Mouse (Mus musculus) liver, embryonic 13.5 days (tissue): ENCODE measurements at regions not wholly inside any gene's neighbourhood (a gene's known extent, or its start where the extent isn't known, plus 50 kb on each side); places are given as distances from the start of the nearest gene placed in this dataset. TPM values are rescaled to one million over a fixed set of nuclear protein-coding genes. Genes with fewer than 3 reads are reported as not detected.

Experiments
- ATAC-seq: fragments of 200-750 bp; cut with Nextera tagmentation; 2 replicates; pipeline ENCODE4 v1.8.0; 2017; ENCODE audit warnings: low read depth, mild to moderate bottlenecking, moderate number of reproducible peaks, moderate library complexity
- DNase-seq: peaks from one replicate; pipeline ENCODE4 v3.0.0; 2022
- H3K27ac ChIP-seq: fragments of 300-500 bp; sonication (generic); 2 replicates; pipeline ENCODE4 v1.5.1; 2015; ENCODE audit warnings: moderate library complexity, mild to moderate bottlenecking, inconsistent platforms
- H3K27me3 ChIP-seq: fragments of 300-500 bp; sonication (generic); 2 replicates; pipeline ENCODE4 v1.6.1; 2015; ENCODE audit warnings: mild to moderate bottlenecking, inconsistent platforms
- H3K36me3 ChIP-seq: fragments of 300-500 bp; sonication (generic); 2 replicates; pipeline ENCODE4 v1.6.1; 2015; ENCODE audit warnings: mild to moderate bottlenecking, inconsistent platforms
- H3K4me1 ChIP-seq: fragments of 300-500 bp; sonication (generic); replicated peaks from 2 replicates; pipeline ENCODE4 v1.6.1; 2015; ENCODE audit warnings: inconsistent platforms
- H3K4me2 ChIP-seq: fragments of 300-500 bp; sonication (generic); 2 replicates; pipeline ENCODE4 v1.6.1; 2015; ENCODE audit warnings: inconsistent platforms, mild to moderate bottlenecking, moderate library complexity
- H3K4me3 ChIP-seq: fragments of 300-500 bp; sonication (generic); replicated peaks from 2 replicates; pipeline ENCODE4 v1.5.1; 2015; ENCODE audit warnings: mild to moderate bottlenecking, inconsistent platforms
- H3K9ac ChIP-seq: fragments of 300-500 bp; sonication (generic); 2 replicates; pipeline ENCODE4 v1.6.1; 2015; ENCODE audit warnings: mild to moderate bottlenecking, inconsistent platforms
- H3K9me3 ChIP-seq: fragments of 300-500 bp; sonication (generic); replicated peaks from 2 replicates; pipeline ENCODE4 v1.6.1; 2016; ENCODE audit warnings: inconsistent platforms
- WGBS: fragments of 180-500 bp; shearing (Covaris S2); methylation state at CpG from one replicate; pipeline ENCODE4 v1.1.7; 2015; ENCODE audit not compliant: insufficient replicate concordance; 5-methylcytosine and 5-hydroxymethylcytosine counted together
- microRNA-seq: library from miRNA; unstranded; fragments of <30 nt; microRNA quantifications from one replicate; pipeline ENCODE4, GENCODE M21; 2016

GRCm38 (mm10) chr4:87359004-87359403, 128.7 kb upstream of the Slc24a2 start:
- no peaks in the 10 kb centered on the region for H3K36me3 ChIP-seq
- whole genome bisulfite sequencing, result 70% methylated on average over 3 of the region's 3 CpGs
- ATAC-seq (no peak), DNase-seq (no peak)
- no peak overlapping the region for H3K4me3 ChIP-seq
- no peaks in the 10 kb centered on the region for H3K27me3 ChIP-seq
- H3K27ac ChIP-seq, result no peak overlapping the region
- H3K9me3 ChIP-seq, result no peaks in the 10 kb centered on the region
- no peak overlapping the region for H3K4me2 ChIP-seq
- H3K9ac ChIP-seq, result no peak overlapping the region
- no peaks in the 10 kb centered on the region for H3K4me1 ChIP-seq

DNA sequence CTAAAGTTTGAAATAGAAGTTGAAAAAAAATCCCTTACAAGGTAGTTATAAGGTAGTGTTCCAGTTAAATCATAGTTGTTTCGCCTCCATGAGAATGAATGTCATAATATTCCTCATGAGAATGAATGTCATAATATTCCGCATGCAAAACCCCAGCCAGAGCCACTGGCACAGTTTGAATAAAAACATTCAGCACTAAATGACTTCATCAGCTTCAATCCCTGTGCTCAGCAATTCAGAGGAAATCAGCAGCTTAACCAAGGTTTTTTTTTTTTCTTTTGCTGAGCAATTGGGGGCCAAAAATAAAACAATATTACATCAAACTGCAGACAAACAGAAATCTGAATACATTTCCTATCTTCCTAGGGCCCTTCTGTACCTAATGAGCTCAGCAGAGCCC, 102.7 kb upstream of the Slc24a2 start:
- 59% methylated on average over 2 of the region's 2 CpGs for WGBS
- H3K27ac ChIP-seq, result no peak overlapping the region
- ATAC-seq, result no peak

DNA sequence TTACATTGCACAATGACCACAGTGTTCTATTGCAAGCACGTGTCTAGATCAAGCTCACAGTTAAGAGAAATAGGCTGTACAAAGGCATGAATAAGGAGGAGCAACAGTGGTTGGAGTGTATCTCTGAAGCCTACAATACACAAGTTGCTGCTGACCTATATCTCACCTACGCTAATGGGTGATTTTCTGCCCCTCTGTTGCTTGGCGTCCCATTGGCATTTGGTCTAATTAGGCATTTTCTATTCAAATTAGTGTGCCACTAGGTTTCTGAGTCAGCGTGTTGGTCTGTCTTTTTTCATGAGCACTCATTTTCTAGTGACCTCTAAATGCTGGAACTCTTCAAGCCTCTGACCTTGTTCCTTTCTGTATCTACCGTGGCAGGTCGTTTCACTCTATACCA, 98.9 kb upstream of the Slc24a2 start:
- ATAC-seq (no peak), DNase-seq (no peak)
- H3K9ac ChIP-seq, result no peak overlapping the region
- H3K4me2 ChIP-seq, result no peak overlapping the region
- H3K4me3 ChIP-seq, result no peak overlapping the region
- no peaks in the 10 kb centered on the region for H3K36me3 ChIP-seq
- no peaks in the 10 kb centered on the region for H3K9me3 ChIP-seq
- H3K27ac ChIP-seq, result no peak overlapping the region
- 72% methylated on average over 6 of the region's 6 CpGs for WGBS
- H3K4me1 ChIP-seq, result no peaks in the 10 kb centered on the region
- no peaks in the 10 kb centered on the region for H3K27me3 ChIP-seq

More for the DNA sequence above, 102.7 kb upstream of the Slc24a2 start:
- Histone ChIP-seq H3K4me2 (no peak overlapping the region), H3K27me3 (no peaks in the 10 kb centered on the region), H3K9me3 (no peaks in the 10 kb centered on the region), H3K4me3 (no peak overlapping the region), H3K36me3 (no peaks in the 10 kb centered on the region), H3K9ac (no peak overlapping the region), H3K4me1 (no peaks in the 10 kb centered on the region)
- DNase-seq, result no peak

DNA sequence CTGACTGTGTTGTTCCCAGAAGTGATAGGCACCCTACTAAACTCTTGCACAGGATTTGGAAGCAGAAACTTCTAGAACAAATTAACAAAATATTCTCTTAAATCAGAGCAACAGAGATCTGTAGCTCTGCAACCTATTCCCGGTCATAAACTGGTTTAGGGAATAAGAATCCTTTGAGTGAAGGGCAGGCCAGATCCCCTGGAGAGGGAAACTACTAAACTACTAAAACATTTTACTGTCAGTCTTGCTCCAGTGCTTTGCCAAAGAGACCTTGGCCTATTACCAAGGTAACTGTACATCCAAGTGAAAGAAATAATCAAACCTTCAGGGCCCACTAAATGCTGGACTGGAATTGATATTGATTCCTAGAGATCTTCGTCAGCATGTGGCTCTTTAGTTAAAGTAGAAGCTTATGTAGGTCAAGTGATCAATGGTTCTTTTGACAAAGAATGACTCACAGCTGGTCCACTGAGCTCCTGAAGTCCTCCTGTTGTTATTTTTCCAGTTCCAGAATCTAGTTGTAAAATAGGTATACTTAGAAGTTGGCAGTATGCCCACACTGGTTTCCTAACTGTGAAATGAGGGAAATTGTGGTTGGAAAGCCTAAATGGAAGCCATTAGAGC, 91.6 kb upstream of the Slc24a2 start:
- DNase-seq (no peak), ATAC-seq (no peak)
- H3K4me3 ChIP-seq, result no peak overlapping the region
- WGBS, result 45% methylated on average over 2 of the region's 2 CpGs
- no peak overlapping the region for H3K27ac ChIP-seq
- H3K27me3 ChIP-seq, result no peaks in the 10 kb centered on the region
- no peaks in the 10 kb centered on the region for H3K4me1 ChIP-seq
- H3K4me2 ChIP-seq, result no peak overlapping the region
- no peak overlapping the region for H3K9ac ChIP-seq
- no peaks in the 10 kb centered on the region for H3K36me3 ChIP-seq
- H3K9me3 ChIP-seq, result no peaks in the 10 kb centered on the region

GRCm38 (mm10) chr4:87298129-87298528, 67.9 kb upstream of the Slc24a2 start:
- H3K4me1 ChIP-seq, result no peaks in the 10 kb centered on the region
- no peak for ATAC-seq
- WGBS, result 46% methylated on average over 5 of the region's 5 CpGs

GRCm38 (mm10) chr4:87294538-87294937, 64.3 kb upstream of the Slc24a2 start:
- Histone ChIP-seq H3K27me3 (no peaks in the 10 kb centered on the region), H3K36me3 (no peaks in the 10 kb centered on the region), H3K9ac (no peak overlapping the region), H3K27ac (no peak overlapping the region), H3K4me3 (no peak overlapping the region), H3K9me3 (no peaks in the 10 kb centered on the region), H3K4me1 (no peaks in the 10 kb centered on the region), H3K4me2 (no peak overlapping the region)
- DNase-seq (no peak), ATAC-seq (no peak)

More at GRCm38 (mm10) chr4:87298129-87298528, 67.9 kb upstream of the Slc24a2 start:
- Histone ChIP-seq H3K36me3 (no peaks in the 10 kb centered on the region), H3K9me3 (no peaks in the 10 kb centered on the region), H3K27ac (no peak overlapping the region), H3K4me3 (no peak overlapping the region), H3K4me2 (no peak overlapping the region), H3K27me3 (no peaks in the 10 kb centered on the region), H3K9ac (no peak overlapping the region)
- no peak for DNase-seq

Small RNA genes lying in the stretch of these regions (microRNA-seq; reads per million reads assigned to microRNA genes)
- gene Gm23154, result not detected
